Mouse (Mus musculus) adrenal gland, postnatal 4 days (tissue): ENCODE measurements at regions not wholly inside any gene's neighbourhood (a gene's known extent, or its start where the extent isn't known, plus 50 kb on each side); places are given as distances from the start of the nearest gene placed in this dataset.
"Not testable (repeated sequence)": the region's sequence is repeated elsewhere in the genome, so short reads cannot be mapped to it uniquely, and the experiment has no call there.

ENCODE experiments used
- DNase-seq, 2 experiments: peaks; one replicate each; pipeline ENCODE4 v3.0.0; 2021 to 2022; ENCODE audit warnings: low spot score in 2 of 2, mixed read lengths in 2 of 2

DNA sequence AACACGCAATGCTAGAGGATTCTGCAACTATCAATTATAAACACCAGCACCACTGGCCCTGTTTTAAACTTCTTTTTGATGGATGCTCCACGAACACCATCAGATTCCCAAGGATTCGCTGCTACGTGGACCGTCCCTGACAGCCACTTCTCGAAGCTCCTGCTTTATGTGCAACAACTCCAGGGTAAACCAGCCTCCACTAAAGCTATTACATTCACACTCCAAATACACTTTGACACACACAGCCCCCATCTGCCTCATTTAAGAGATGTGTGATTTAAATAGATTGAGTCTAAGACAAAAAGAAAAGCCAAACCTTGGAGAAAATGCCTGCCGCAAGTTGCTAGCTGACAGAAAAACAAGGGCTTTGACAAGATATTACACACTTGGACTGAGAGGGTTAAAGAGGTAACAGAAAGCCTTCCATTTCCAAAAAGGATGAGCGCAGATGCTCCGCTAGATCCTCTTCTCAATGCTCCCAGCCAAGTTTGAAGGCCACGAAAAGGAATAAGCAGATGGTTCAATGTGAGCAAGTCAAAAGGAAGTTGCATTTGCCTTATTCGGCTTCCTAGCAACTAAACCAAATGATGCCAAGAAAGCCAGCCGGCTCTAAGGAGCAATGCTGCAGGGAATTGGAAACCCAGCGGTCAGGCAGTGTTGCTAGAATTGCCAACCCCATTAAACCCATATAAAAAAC is 54.0 kb upstream of the Cnep1r1 start:
- DNase-seq: no peak

DNA sequence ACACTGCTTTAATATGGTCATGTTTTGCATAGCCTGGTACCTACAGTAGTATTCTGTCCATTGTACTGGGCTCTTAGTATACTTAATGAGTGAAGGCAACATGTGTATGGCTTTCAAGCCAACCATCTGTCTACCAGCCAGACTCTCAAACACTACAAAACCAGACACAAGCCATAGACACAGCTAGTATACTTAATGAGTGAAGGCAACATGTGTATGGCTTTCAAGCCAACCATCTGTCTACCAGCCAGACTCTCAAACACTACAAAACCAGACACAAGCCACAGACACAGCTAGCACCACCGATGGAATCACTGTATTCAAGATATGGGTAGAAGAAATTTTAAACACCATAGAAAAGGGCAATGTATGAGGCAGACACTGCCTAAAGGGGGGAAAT is 59.5 kb upstream of the Cnep1r1 start:
- DNase-seq: not testable (repeated sequence)

DNA sequence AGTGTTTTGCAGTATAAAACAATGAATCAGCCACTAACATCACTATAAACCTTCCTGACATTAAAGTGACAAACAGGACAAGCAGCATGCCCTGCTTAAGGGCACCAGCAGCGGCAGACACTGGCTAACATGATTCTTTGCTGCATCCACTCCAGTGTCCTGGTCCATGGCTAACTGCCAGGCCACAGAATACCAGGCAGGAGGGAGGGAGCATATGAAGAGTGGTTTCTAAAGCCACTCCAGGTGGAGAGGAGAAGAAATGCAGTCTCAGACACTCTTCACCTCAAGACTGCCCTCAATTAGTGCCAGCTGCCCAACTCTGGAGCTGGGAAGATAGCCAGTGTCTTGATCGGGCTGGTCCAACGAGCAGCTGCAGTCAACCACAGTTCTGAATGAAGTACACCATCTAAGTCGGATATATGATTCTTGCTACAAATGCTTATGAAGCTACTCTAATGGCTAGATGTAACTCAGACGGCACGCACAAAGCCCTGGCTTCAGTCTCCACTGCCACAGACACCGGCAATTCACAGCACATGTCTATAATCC is 60.8 kb upstream of the Cnep1r1 start:
- no peak for DNase-seq

DNA sequence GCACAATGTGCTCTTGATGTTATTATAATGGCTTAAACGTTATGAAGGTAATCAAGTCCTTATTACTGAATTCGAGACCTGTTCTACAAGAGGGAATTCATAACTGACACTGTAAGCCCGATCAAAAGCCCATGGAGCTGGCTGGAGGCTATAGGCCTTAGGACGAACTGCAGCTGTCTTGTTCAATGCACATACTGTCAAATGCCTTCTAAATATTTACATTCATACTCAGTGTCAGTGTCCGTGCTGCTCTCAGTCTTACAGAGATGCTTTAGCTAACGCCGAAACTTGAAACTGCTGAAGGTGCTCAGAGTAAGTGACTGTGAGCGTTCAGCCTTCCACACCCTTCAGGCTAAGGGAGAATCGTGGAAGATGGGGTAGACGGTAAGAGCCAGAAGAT is 67.9 kb upstream of the Cnep1r1 start:
- no peak for DNase-seq

DNA sequence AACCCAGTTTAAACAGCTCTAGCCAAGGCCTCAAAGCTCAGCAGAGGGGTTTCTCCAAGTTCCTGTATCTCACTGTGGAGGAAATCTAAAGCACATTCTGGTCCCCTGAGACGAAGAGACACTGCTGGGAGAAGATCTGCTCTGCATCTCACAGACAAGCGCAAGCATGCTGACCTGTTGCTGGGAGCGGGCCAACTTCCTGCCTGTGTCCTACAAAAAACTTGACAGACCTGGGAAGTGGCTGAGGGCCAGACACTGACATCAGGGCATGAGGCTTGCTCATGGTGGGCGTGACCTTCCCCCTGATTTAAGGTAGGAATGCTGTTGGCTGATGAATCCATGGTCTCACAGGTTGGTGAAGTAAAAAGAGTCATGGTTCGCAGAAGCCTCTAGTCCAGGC is 69.5 kb upstream of the Cnep1r1 start:
- no peak for DNase-seq

DNA sequence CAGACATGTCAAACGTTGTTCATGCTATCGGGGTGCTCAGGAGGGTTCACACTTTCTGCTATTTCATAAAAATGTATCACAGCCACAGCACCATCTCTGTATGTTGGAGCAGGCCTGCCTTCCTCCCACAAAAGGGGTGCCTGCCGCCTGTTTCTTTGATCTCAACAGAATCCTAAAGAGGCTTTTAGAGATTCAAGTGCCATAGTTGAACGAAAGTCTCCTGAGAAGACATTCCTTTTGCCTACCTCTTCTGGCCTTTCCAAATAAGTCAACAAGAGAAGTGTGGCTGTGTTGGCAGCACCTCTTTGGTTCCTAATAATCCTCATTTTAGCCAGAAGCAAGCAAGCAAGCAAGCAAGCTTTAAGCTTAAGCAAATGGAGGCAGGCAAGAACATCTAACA is 72.6 kb upstream of the Cnep1r1 start:
- DNase-seq: no peak

DNA sequence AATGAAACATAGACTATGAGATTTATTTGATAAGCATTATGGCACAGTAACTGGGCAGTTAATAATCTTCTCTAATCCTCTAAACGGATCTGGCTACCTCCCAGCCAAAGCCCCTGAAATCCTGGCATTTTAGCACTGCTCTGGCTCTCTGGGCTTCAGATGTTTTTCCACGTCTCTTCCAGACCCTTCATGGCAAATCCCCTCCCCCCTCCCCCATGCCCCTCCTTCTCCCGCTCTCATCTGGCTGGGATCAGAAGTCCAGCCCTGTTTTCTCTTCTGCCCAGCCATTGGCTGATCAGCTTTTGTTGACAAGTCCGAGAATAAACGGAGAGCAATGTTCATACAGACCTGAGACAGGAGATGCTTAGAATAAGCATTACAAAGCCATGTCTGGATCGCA is 79.3 kb upstream of the Cnep1r1 start:
- DNase-seq: no peak

DNA sequence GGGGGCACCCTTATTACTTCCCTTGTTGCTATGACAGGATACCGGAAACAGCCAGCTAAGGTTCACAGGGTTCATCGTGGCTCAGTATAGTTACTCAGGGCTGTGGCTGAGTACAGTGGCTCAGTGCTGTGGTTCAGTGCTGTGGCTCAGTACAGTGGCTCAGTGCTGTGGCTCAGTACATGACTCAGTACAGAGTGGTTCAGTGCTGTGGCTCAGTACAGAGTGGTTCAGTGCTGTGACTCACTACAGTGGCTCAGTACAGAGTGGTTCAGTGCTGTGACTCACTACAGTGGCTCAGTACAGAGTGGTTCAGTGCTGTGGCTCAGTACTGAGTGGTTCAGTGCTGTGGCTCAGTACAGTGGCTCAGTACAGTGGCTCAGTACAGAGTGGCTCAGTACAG is 78.6 kb upstream of the Zfp423 start:
- no peak for DNase-seq

DNA sequence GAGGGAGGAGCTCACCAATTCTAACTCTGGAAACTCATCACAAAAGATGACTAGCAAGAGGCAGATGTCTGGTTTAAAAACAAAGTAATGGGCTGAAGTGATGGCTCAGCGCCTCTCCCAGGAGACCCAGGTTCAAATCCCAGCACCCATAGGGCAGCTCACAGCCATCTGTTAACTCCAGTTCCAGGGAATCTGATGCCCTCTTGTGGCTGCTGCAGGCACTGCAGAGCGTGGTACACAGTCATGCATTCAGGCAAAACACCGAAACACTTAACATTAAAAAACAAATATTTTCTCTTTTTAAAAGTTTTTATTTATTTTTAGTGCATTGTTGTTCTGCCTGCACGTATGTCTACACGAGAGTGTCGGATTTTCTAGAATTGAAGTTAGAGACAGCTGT is 73.7 kb upstream of the Zfp423 start:
- no peak for DNase-seq

DNA sequence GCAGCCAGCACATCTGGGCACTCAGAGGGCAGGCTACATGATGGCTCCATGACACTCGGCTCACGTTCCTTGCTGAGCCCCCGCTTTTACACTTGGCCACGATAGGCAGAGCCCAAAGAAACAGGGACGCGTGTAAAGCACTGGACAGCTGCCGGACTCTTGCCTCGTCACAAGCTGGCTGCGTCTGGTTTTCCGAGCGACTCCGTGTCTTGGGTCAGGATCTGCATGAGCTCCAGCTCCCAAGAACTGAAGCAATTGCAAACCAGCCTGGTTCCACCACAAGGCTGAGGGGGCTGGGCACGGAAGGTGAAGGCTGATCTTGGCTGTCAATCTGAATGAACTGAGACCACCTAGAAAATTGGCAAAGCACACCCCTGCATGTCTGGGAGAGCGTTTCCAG is 65.1 kb upstream of the Zfp423 start:
- no peak for DNase-seq

DNA sequence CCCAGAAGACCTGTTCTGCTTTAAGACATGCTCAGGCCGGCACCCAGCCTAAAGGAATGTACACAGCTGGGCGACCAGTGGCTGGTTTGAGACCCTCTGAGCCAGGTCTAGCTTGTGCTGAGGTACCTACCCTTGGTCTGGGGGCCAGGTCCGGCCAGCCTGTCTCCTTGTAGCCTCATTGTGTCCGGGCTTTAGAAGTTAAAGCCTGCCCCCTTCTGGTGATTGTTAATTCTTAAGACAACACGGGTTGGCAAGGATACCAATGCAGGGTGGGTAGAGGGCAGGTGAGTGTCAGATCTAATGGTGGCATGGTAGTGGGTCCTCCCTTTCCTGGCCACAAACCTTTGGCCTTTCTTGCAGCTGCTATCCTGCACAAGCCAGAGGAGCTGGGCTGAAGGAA is 64.0 kb upstream of the Zfp423 start:
- DNase-seq: no peak

DNA sequence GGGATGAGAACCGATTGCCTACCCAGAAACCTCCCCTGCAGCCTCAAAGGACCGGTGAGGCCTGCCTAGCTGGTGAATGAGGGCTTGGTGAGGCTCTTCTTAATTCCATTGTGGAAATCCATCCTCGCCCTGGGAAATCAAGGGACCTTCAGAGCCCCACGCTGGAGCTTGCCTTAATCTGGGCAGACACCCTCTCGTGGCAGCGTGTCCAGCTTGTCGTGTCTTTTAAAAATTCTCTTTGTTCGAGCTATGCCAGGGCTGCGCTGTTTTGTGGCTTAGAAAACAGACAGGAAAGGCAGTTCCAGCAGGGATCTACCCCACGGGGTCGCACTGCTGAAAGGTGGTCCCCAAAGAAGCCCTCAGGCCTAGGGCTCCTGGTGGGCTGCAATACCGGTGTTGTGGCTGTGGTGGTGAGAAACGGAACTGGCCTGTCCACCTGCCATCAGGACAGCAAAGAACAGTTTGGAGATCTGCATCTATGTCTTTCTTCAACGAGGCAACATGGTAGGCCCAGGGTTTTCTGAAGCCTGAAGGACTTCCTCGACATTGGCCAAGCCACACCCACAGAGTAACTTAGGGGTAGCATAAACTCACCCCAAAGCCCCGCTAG is 63.5 kb upstream of the Zfp423 start:
- DNase-seq: no peak

DNA sequence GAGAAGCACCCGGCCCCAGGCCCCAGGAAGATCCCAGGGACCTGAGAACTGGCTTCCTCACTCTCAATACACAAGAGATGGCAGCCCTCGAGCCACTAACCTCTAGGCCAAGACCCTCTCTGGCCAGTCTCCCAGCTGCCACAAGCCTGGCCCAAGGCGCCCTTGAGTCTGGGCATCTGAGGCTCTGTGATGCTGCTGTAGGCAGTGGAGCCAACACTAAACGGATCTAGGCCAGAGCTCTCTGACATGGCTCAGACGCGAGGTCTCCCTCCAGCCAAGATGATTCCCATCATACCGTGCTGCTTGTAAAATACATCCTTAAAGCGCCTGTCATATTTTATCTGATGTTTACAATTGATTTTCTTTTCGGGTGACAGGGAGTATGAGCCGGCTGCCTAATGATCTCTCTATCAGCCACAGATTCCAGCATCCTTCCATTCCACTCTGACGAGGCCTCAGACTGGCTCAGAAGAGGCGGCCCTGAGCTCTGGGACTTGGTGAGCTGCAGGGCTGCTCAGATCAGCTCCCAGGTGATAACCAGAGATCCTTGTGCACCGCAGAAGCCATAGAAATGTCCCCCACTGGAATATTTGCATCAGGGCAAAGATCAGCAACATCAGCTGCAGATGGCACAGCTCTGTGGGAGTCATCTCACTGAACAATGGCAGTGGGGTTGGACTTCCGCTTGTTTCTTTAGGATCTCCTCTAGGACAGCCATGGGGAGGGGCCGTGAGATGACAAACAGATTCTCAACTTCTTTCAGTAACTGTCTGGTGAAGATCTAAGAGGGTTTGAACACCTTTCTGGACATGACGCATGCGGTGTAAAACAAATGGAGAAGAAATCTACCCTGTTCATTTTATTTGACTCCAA is 60.1 kb upstream of the Zfp423 start:
- DNase-seq: no peak

DNA sequence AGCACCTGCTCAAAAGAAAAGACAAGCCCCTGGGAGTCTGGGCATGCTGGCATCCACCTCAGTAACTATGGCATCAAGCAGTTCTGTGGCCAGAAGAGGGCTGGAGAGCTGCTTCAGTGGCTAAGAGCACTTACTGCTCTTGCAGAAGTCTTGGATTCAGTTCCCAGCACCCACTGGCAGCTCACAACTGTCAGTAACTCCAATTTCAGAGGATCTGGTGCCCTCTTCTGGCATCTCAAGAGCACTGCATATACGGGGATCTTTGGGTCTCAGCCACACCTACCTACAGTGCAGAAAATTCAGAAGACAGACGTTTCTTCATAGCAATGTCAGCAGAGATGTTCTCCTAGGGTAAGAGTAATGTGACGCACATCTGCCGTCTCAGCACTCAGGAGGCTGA is 59.1 kb upstream of the Zfp423 start:
- DNase-seq: no peak

DNA sequence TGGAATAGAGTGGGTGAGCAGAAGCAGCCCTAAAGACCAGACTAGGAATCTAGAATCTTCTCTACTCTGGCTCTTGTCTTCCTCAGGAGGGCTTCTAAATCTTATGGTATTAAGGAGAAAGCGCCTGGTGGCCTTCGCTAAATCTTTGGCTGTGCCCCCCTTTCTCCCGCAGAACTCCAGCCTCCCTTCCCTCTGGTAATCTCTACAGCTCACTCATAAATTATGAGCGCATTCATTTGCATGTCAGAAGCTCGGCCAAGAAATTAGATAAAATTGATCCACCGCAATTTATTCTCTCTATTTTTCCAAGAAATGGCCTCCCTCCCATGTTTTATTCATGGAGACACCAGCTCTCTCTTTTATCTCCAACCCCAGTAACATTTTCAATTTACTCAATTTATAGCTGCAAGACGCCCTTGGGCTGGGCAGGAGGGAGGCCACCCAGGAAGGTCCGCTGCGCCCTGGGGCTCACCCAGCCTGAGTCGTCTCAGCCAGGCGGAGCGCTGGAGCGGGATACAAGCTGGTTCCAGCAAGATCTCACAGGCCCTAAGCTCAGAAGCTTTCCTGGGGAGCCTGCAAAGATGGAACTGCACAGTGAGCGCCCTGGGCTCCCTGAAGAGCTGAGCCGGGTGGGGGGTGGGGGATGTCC is 52.9 kb upstream of the Zfp423 start:
- DNase-seq: peak in 1 of 2 experiments; percentile 32

DNA sequence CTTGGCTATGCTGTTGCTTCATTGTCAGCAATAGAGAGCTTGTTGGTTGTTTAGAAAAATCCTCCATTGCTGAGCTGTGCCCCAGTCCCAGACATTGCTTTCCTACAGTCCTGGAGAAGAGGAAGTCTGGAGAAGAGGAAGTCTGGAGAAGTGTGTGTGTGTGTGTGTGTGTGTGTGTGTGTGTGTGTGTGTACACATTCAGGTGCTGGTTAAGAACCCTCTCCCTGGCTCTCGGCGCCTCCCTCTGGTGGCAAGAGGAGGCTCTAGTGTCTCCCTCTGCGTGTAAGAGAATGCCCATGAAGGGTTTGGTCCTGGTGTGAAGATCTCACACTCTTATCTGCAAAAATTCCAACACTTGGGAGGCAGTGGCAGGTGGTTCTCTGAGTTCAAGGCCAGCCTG is 51.2 kb upstream of the Zfp423 start:
- DNase-seq: no peak

DNA sequence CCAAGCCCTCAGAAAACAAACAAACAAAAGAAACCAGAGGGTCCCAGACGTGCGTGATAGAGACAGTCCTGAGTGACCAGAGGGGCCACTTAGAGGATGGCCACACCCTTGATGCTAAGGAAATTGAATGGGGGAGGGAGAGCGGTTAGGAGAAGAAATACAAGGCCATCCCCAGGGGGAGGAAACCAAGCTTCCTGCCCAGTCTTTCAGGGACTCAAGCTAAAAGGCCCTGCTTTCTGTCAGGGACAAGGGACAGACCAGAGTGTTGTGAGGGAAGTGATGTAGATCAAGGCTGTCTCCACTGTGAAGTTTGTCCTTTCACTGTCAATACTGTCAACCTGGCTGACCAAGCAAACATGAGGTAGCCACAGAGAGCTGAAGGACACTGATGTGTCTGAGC is 50.5 kb upstream of the Zfp423 start:
- DNase-seq: no peak
